Mouse (Mus musculus) lung, adult 2 months (tissue): Measurements from ENCODE around the gene Olfr612.

Source experiments
- CTCF ChIP-seq: fragments of 200-500 bp; IDR thresholded peaks from 2 replicates; pipeline ENCODE4 v1.5.1; 2011; ENCODE audit warnings: mild to moderate bottlenecking, low read length, control low read depth; ENCODE audit not compliant: insufficient read depth
- POLR2A ChIP-seq: fragments of 200-500 bp; IDR thresholded peaks from 2 replicates; pipeline ENCODE4 v1.6.1; 2011; ENCODE audit warnings: low read depth, mild to moderate bottlenecking, control low read depth, low read length, borderline replicate concordance; ENCODE audit errors: extremely low read depth

DNA sequence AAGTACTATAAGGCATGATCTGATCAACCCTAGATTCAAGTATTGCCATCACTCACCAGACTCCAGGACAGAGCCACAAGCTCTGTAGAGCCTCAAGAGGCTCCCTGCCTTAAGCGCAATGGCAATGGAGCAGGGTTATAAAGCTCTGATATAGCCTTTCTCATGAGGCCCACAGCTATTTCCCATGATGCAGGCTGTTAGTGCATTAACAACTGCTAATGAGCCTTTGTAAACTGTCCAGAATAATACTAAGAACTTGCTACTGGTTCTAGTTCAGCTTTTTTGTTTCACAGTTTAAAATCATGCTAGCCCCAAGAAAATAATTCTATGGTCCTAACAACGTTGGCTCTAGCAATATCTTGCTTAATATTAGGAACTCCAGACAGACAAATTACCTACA is 30.5 kb downstream of the Olfr612 start, which contains the start of gene Olfr610:
- TF ChIP-seq CTCF (no peak), POLR2A (no peak)
